Mouse (Mus musculus): ENCODE measurements at regions not wholly inside any gene's neighbourhood (a gene's known extent, or its start where the extent isn't known, plus 50 kb on each side); places are given as distances from the start of the nearest gene placed in this dataset.

GRCm38 (mm10) chr3:20986942-20987341, 620.0 kb upstream of the Agtr1b start:
- DNase-seq (ENCODE audit: extremely low read depth, low read depth, low spot score): no peak
- no peaks in the 10 kb centered on the region for H3K4me1 ChIP-seq (ENCODE audit: control insufficient read depth, insufficient read depth, low read length)
- H3K9ac ChIP-seq (ENCODE audit: low read depth, low read length): no peak overlapping the region
- no peaks in the 10 kb centered on the region for H3K79me2 ChIP-seq (ENCODE audit: control insufficient read depth, insufficient read depth, low read length)
- no peaks in the 10 kb centered on the region for H3K36me3 ChIP-seq (ENCODE audit: control insufficient read depth, insufficient read depth, low read length)
- no peak overlapping the region for H3K27ac ChIP-seq (replicated peaks; ENCODE audit: insufficient read depth, low read depth, low read length)
- no peak overlapping the region for H3K4me3 ChIP-seq (ENCODE audit: insufficient read depth, low read depth, low read length)
- 8% methylated on average over 1 of the region's 1 CpGs for WGBS
- no peak for TF ChIP-seq POLR2A (IDR thresholded peaks at IDR 0.05; ENCODE audit: extremely low read depth, insufficient read depth, low read length)
- no peak for TF ChIP-seq CTCF (IDR thresholded peaks at IDR 0.05; ENCODE audit: low read depth, low read length)
- no peaks in the 10 kb centered on the region for H3K27me3 ChIP-seq (ENCODE audit: control insufficient read depth, insufficient read depth, low read length)

- DNase-seq (ENCODE audit: extremely low read depth, low read depth, low spot score): no peak
- no peak for TF ChIP-seq CTCF (IDR thresholded peaks at IDR 0.05; ENCODE audit: low read depth, low read length)
- TF ChIP-seq POLR2A (IDR thresholded peaks at IDR 0.05; ENCODE audit: extremely low read depth, insufficient read depth, low read length): no peak
- Histone ChIP-seq H3K79me2 (ENCODE audit: control insufficient read depth, insufficient read depth, low read length) (no peaks in the 10 kb centered on the region), H3K27ac (replicated peaks; ENCODE audit: insufficient read depth, low read depth, low read length) (no peak overlapping the region), H3K27me3 (ENCODE audit: control insufficient read depth, insufficient read depth, low read length) (no peaks in the 10 kb centered on the region), H3K4me1 (ENCODE audit: control insufficient read depth, insufficient read depth, low read length) (no peaks in the 10 kb centered on the region), H3K4me3 (ENCODE audit: insufficient read depth, low read depth, low read length) (no peak overlapping the region), H3K36me3 (ENCODE audit: control insufficient read depth, insufficient read depth, low read length) (no peaks in the 10 kb centered on the region), H3K9ac (ENCODE audit: low read depth, low read length) (no peak overlapping the region)
- WGBS: 38% methylated on average over 1 of the region's 1 CpGs
Observed at GRCm38 (mm10) chr3:20986377-20986727, 619.4 kb upstream of the Agtr1b start.

- no peak overlapping the region for H3K9ac ChIP-seq (ENCODE audit: low read depth, low read length)
- TF ChIP-seq POLR2A (IDR thresholded peaks at IDR 0.05; ENCODE audit: extremely low read depth, insufficient read depth, low read length): no peak
- no peak for TF ChIP-seq CTCF (IDR thresholded peaks at IDR 0.05; ENCODE audit: low read depth, low read length)
- DNase-seq (ENCODE audit: extremely low read depth, low read depth, low spot score): peak; percentile 39
- no peaks in the 10 kb centered on the region for H3K4me1 ChIP-seq (ENCODE audit: control insufficient read depth, insufficient read depth, low read length)
- H3K27me3 ChIP-seq (ENCODE audit: control insufficient read depth, insufficient read depth, low read length): no peaks in the 10 kb centered on the region
- 56% methylated on average over 4 of the region's 4 CpGs for WGBS
- no peaks in the 10 kb centered on the region for H3K36me3 ChIP-seq (ENCODE audit: control insufficient read depth, insufficient read depth, low read length)
- no peak overlapping the region for H3K27ac ChIP-seq (replicated peaks; ENCODE audit: insufficient read depth, low read depth, low read length)
- H3K79me2 ChIP-seq (ENCODE audit: control insufficient read depth, insufficient read depth, low read length): no peaks in the 10 kb centered on the region
- H3K4me3 ChIP-seq (ENCODE audit: insufficient read depth, low read depth, low read length): no peak overlapping the region
Observed at GRCm38 (mm10) chr3:20985682-20986376, 618.9 kb upstream of the Agtr1b start.

- no peaks in the 10 kb centered on the region for H3K27me3 ChIP-seq (ENCODE audit: control insufficient read depth, insufficient read depth, low read length)
- H3K27ac ChIP-seq (replicated peaks; ENCODE audit: insufficient read depth, low read depth, low read length): no peak overlapping the region
- H3K36me3 ChIP-seq (ENCODE audit: control insufficient read depth, insufficient read depth, low read length): no peaks in the 10 kb centered on the region
- H3K79me2 ChIP-seq (ENCODE audit: control insufficient read depth, insufficient read depth, low read length): no peaks in the 10 kb centered on the region
- no peak overlapping the region for H3K9ac ChIP-seq (ENCODE audit: low read depth, low read length)
- no peak for DNase-seq (ENCODE audit: extremely low read depth, low read depth, low spot score)
- TF ChIP-seq CTCF (IDR thresholded peaks at IDR 0.05; ENCODE audit: low read depth, low read length): no peak
- no peak for TF ChIP-seq POLR2A (IDR thresholded peaks at IDR 0.05; ENCODE audit: extremely low read depth, insufficient read depth, low read length)
- no peaks in the 10 kb centered on the region for H3K4me1 ChIP-seq (ENCODE audit: control insufficient read depth, insufficient read depth, low read length)
- 49% methylated on average over 1 of the region's 1 CpGs for WGBS
- no peak overlapping the region for H3K4me3 ChIP-seq (ENCODE audit: insufficient read depth, low read depth, low read length)
Observed at GRCm38 (mm10) chr3:20984146-20984545, 617.2 kb upstream of the Agtr1b start.

- no peaks in the 10 kb centered on the region for H3K4me1 ChIP-seq (ENCODE audit: control insufficient read depth, insufficient read depth, low read length)
- TF ChIP-seq CTCF (IDR thresholded peaks at IDR 0.05; ENCODE audit: low read depth, low read length) (no peak), POLR2A (IDR thresholded peaks at IDR 0.05; ENCODE audit: extremely low read depth, insufficient read depth, low read length) (no peak)
- 74% methylated on average over 1 of the region's 1 CpGs for WGBS
- DNase-seq (ENCODE audit: extremely low read depth, low read depth, low spot score): no peak
- H3K36me3 ChIP-seq (ENCODE audit: control insufficient read depth, insufficient read depth, low read length): no peaks in the 10 kb centered on the region
- H3K4me3 ChIP-seq (ENCODE audit: insufficient read depth, low read depth, low read length): no peak overlapping the region
- H3K27ac ChIP-seq (replicated peaks; ENCODE audit: insufficient read depth, low read depth, low read length): no peak overlapping the region
- no peaks in the 10 kb centered on the region for H3K79me2 ChIP-seq (ENCODE audit: control insufficient read depth, insufficient read depth, low read length)
- H3K9ac ChIP-seq (ENCODE audit: low read depth, low read length): no peak overlapping the region
- H3K27me3 ChIP-seq (ENCODE audit: control insufficient read depth, insufficient read depth, low read length): no peaks in the 10 kb centered on the region
Observed at GRCm38 (mm10) chr3:20973077-20973476, 606.1 kb upstream of the Agtr1b start.

Data from liver, adult 2 months (tissue).